Mouse (Mus musculus) E14TG2a.4 (cell line): ENCODE measurements around the gene H2-Eb1.

Experiments
- CTCF ChIP-seq: conservative IDR thresholded peaks from 2 replicates; pipeline ENCODE4 v1.5.1; 2014; ENCODE audit warnings: low read length
- NANOG ChIP-seq: IDR thresholded peaks from 2 replicates; pipeline ENCODE4 v1.6.1; 2014; ENCODE audit warnings: borderline replicate concordance, low read length, mixed read lengths

DNA sequence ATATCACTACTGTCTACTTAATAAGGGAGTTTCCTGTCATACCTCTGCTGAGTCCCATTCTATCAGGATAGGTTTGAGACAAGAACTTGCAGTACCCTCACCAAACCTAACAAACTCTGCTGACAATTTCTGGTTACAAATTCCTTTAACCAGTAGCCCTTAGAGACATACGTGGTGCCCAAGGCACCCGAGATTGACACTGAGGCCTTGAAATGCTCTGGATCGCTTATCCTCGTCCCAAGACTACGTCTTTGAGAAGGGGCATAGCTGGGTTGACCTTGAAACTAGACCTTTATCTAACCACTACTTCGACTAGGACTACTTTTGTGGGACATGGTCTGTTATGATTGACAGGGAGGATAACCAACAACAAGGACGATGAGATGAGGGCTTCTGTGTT is 39.8 kb downstream of the H2-Eb1 start:
- TF ChIP-seq CTCF (no peak), NANOG (no peak)
